Mouse (Mus musculus): ENCODE results near the gene Gm11168. TPM values are rescaled to one million over a fixed set of nuclear protein-coding genes. Genes with fewer than 3 reads are reported as not detected.
"Not testable (repeated sequence)": the region's sequence is repeated elsewhere in the genome, so short reads cannot be mapped to it uniquely, and the experiment has no call there.

The Gm11168 gene
- not detected in 2 replicates for polyA plus RNA-seq (2012; rRNA removed)

- not testable (repeated sequence) for H3K36me3 ChIP-seq (ENCODE audit: control insufficient read depth, insufficient read depth, low read length); H3K27ac ChIP-seq (ENCODE audit: insufficient read depth, low read length)
- 72% methylated on average over 6 of the region's 14 CpGs for WGBS
These were observed at the start of gene Gm11168 for GRCm38 (mm10) chr9:3002794-3003396. TSS of gene Gm11168 (plus strand) at chr9:3003346.

GRCm38 (mm10) chr9:3000445-3000972 is 2.6 kb upstream of the Gm11168 start, which contains the start of gene Gm10722:
TSS of gene Gm10722 (plus strand) at chr9:3000922.
- 72% methylated on average over 12 of the region's 12 CpGs for WGBS
- not testable (repeated sequence) for H3K27me3 ChIP-seq (ENCODE audit: control insufficient read depth, insufficient read depth, low read length); H3K4me1 ChIP-seq (ENCODE audit: control insufficient read depth, insufficient read depth, insufficient read length); H3K4me3 ChIP-seq (ENCODE audit: extremely low read depth, insufficient read depth, insufficient read length); H3K36me3 ChIP-seq (ENCODE audit: control insufficient read depth, insufficient read depth, low read length); H3K27ac ChIP-seq (ENCODE audit: insufficient read depth, low read length)
- DNase-seq (ENCODE audit: low read depth in 1 of 2, low spot score in 2 of 2), result peak in 1 of 2 experiments; percentile 43

More at GRCm38 (mm10) chr9:3002794-3003396, at the start of gene Gm11168:
- H3K4me1 ChIP-seq (ENCODE audit: control insufficient read depth, insufficient read depth, insufficient read length); H3K27me3 ChIP-seq (ENCODE audit: control insufficient read depth, insufficient read depth, low read length); H3K4me3 ChIP-seq (ENCODE audit: extremely low read depth, insufficient read depth, insufficient read length); DNase-seq (ENCODE audit: low read depth in 1 of 2, low spot score in 2 of 2): not testable (repeated sequence)

- not testable (repeated sequence) for H3K27ac ChIP-seq (ENCODE audit: insufficient read depth, low read length); H3K4me3 ChIP-seq (ENCODE audit: extremely low read depth, insufficient read depth, insufficient read length); DNase-seq (ENCODE audit: low read depth in 1 of 2, low spot score in 2 of 2); H3K27me3 ChIP-seq (ENCODE audit: control insufficient read depth, insufficient read depth, low read length); H3K36me3 ChIP-seq (ENCODE audit: control insufficient read depth, insufficient read depth, low read length); H3K4me1 ChIP-seq (ENCODE audit: control insufficient read depth, insufficient read depth, insufficient read length)
- 65% methylated on average over 8 of the region's 8 CpGs for WGBS
These were observed 2.1 kb upstream of the Gm11168 start for GRCm38 (mm10) chr9:3001006-3001405.

GRCm38 (mm10) chr9:3001948-3002659 is 1.0 kb upstream of the Gm11168 start:
- not testable (repeated sequence) for H3K27me3 ChIP-seq (ENCODE audit: control insufficient read depth, insufficient read depth, low read length); H3K27ac ChIP-seq (ENCODE audit: insufficient read depth, low read length); H3K4me3 ChIP-seq (ENCODE audit: extremely low read depth, insufficient read depth, insufficient read length); H3K4me1 ChIP-seq (ENCODE audit: control insufficient read depth, insufficient read depth, insufficient read length); H3K36me3 ChIP-seq (ENCODE audit: control insufficient read depth, insufficient read depth, low read length)
- 68% methylated on average over 9 of the region's 11 CpGs for WGBS
- DNase-seq (ENCODE audit: low read depth in 1 of 2, low spot score in 2 of 2), result peak; percentile 26 to 91

GRCm38 (mm10) chr9:3006179-3006578 is 3.0 kb downstream of the Gm11168 start:
- not testable (repeated sequence) for H3K27me3 ChIP-seq (ENCODE audit: control insufficient read depth, insufficient read depth, low read length); DNase-seq (ENCODE audit: low read depth in 1 of 2, low spot score in 2 of 2); H3K27ac ChIP-seq (ENCODE audit: insufficient read depth, low read length); H3K4me1 ChIP-seq (ENCODE audit: control insufficient read depth, insufficient read depth, insufficient read length); H3K36me3 ChIP-seq (ENCODE audit: control insufficient read depth, insufficient read depth, low read length); H3K4me3 ChIP-seq (ENCODE audit: extremely low read depth, insufficient read depth, insufficient read length)
- 83% methylated on average over 1 of the region's 5 CpGs for WGBS

- not testable (repeated sequence) for H3K4me3 ChIP-seq (ENCODE audit: extremely low read depth, insufficient read depth, insufficient read length); H3K27ac ChIP-seq (ENCODE audit: insufficient read depth, low read length); H3K36me3 ChIP-seq (ENCODE audit: control insufficient read depth, insufficient read depth, low read length); H3K27me3 ChIP-seq (ENCODE audit: control insufficient read depth, insufficient read depth, low read length); H3K4me1 ChIP-seq (ENCODE audit: control insufficient read depth, insufficient read depth, insufficient read length)
- 71% methylated on average over 8 of the region's 8 CpGs for WGBS
- peak in 1 of 2 experiments; percentile 65 for DNase-seq (ENCODE audit: low read depth in 1 of 2, low spot score in 2 of 2)
These were observed 3.5 kb downstream of the Gm11168 start for GRCm38 (mm10) chr9:3006636-3007035.

GRCm38 (mm10) chr9:3007272-3007671 is 4.1 kb downstream of the Gm11168 start:
- WGBS, result 80% methylated on average over 8 of the region's 9 CpGs
- DNase-seq (ENCODE audit: low read depth in 1 of 2, low spot score in 2 of 2), result peak in 1 of 2 experiments; percentile 14

GRCm38 (mm10) chr9:3009331-3009730 is 6.2 kb downstream of the Gm11168 start:
- not testable (repeated sequence) for H3K27me3 ChIP-seq (ENCODE audit: control insufficient read depth, insufficient read depth, low read length); H3K4me1 ChIP-seq (ENCODE audit: control insufficient read depth, insufficient read depth, insufficient read length); DNase-seq (ENCODE audit: low read depth in 1 of 2, low spot score in 2 of 2); H3K36me3 ChIP-seq (ENCODE audit: control insufficient read depth, insufficient read depth, low read length); H3K27ac ChIP-seq (ENCODE audit: insufficient read depth, low read length); H3K4me3 ChIP-seq (ENCODE audit: extremely low read depth, insufficient read depth, insufficient read length)
- no CpG with 5 or more reads among the region's 5 CpGs for WGBS

More at GRCm38 (mm10) chr9:3007272-3007671, 4.1 kb downstream of the Gm11168 start:
- not testable (repeated sequence) for H3K27me3 ChIP-seq (ENCODE audit: control insufficient read depth, insufficient read depth, low read length); H3K27ac ChIP-seq (ENCODE audit: insufficient read depth, low read length); H3K4me1 ChIP-seq (ENCODE audit: control insufficient read depth, insufficient read depth, insufficient read length); H3K4me3 ChIP-seq (ENCODE audit: extremely low read depth, insufficient read depth, insufficient read length); H3K36me3 ChIP-seq (ENCODE audit: control insufficient read depth, insufficient read depth, low read length)

GRCm38 (mm10) chr9:3012054-3012621 is 9.0 kb downstream of the Gm11168 start:
- H3K4me3 ChIP-seq (ENCODE audit: extremely low read depth, insufficient read depth, insufficient read length); H3K36me3 ChIP-seq (ENCODE audit: control insufficient read depth, insufficient read depth, low read length); H3K27me3 ChIP-seq (ENCODE audit: control insufficient read depth, insufficient read depth, low read length); DNase-seq (ENCODE audit: low read depth in 1 of 2, low spot score in 2 of 2); H3K4me1 ChIP-seq (ENCODE audit: control insufficient read depth, insufficient read depth, insufficient read length); H3K27ac ChIP-seq (ENCODE audit: insufficient read depth, low read length): not testable (repeated sequence)
- 78% methylated on average over 3 of the region's 7 CpGs for WGBS

GRCm38 (mm10) chr9:3012733-3013279 is 9.7 kb downstream of the Gm11168 start, which contains the start of gene Gm10721:
TSS of gene Gm10721 (plus strand) at chr9:3013140.
- H3K27ac ChIP-seq (ENCODE audit: insufficient read depth, low read length); H3K4me3 ChIP-seq (ENCODE audit: extremely low read depth, insufficient read depth, insufficient read length); H3K4me1 ChIP-seq (ENCODE audit: control insufficient read depth, insufficient read depth, insufficient read length); H3K27me3 ChIP-seq (ENCODE audit: control insufficient read depth, insufficient read depth, low read length); DNase-seq (ENCODE audit: low read depth in 1 of 2, low spot score in 2 of 2); H3K36me3 ChIP-seq (ENCODE audit: control insufficient read depth, insufficient read depth, low read length): not testable (repeated sequence)
- WGBS, result no CpG with 5 or more reads among the region's 11 CpGs
